Mouse (Mus musculus): ENCODE data around the gene Cog4. TPM values are rescaled to one million over a fixed set of nuclear protein-coding genes. Genes with fewer than 3 reads are reported as not detected.
A peak's percentile ranks its signal among the peaks of the same experiment; 100 is the strongest.

The Cog4 gene
- total RNA-seq, 2 experiments from 2014 or later: 60.3 to 64.2 TPM

DNA sequence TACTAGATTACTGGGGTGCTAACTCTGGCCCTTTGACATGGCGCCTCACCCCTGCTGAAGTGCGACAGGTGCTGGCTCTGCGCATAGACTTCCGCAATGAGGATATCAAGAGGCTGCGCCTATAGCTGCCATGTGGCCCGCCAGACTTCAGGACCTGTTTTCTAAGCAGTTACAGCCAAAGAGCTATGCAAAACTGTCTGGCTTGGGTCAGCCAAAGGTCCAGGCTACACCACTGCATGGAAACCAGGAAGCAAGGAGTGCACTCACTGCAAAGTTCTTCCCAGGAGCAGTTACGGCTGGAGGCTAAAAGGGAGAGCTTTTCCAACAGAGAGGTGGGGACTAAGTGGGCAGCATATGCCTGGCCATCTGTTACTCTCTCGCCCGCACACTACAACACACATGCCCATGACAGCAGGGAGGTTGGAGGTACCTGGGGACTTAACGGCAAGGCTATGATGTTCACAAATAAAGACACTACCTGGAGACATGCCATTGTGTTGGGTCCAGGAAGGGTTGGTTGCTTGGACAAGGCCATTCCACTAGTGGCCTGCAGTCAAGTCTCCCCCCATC, 35.4 kb downstream of the Cog4 start:
- intact Hi-C loops (cut with DNase I): no loop called here
- Histone ChIP-seq H3K4me3 (no peak overlapping the region), H3K27ac (no peak overlapping the region)
- DNase-seq: no peak
- no peak for TF ChIP-seq CTCF (IDR thresholded peaks at IDR 0.05)

DNA sequence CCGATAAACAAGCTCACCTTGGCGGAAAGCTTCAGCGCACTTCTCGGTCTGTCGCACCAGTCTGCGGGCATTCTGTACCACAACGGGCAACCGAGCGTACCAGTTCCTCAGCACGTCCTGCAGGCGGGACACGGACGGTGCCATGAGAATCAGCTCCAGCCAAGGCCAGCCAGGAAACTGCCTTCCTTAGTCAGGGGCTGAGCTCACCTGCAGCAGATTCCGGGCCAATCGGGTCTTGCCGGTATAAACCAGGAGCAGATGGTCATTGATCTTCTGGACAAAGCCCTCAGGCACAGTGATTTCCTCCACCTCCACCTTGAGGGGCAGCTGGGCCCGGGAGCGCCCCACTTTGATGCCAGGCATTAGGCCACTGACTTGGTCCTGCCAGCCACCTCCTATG, 37.4 kb downstream of the Cog4 start:
- intact Hi-C loops (cut with DNase I): no loop called here

GRCm38 (mm10) chr8:110886634-110887033, 40.2 kb downstream of the Cog4 start:
- TF ChIP-seq CTCF (IDR thresholded peaks at IDR 0.05): no peak
- H3K4me3 ChIP-seq: no peak overlapping the region
- no peak for DNase-seq
- intact Hi-C loops (cut with DNase I): no loop called here
- H3K27ac ChIP-seq: no peak overlapping the region

More for the DNA sequence above, 37.4 kb downstream of the Cog4 start:
- H3K27ac ChIP-seq: no peak overlapping the region
- no peak for DNase-seq
- no peak for TF ChIP-seq CTCF (IDR thresholded peaks at IDR 0.05)
- no peak overlapping the region for H3K4me3 ChIP-seq

GRCm38 (mm10) chr8:110887551-110887950, 41.2 kb downstream of the Cog4 start:
- TF ChIP-seq CTCF (IDR thresholded peaks at IDR 0.05): no peak
- no peak overlapping the region for H3K4me3 ChIP-seq
- intact Hi-C loops (cut with DNase I): no loop called here
- no peak overlapping the region for H3K27ac ChIP-seq
- DNase-seq: peak; percentile 46

GRCm38 (mm10) chr8:110888441-110888840, 42.0 kb downstream of the Cog4 start:
- Histone ChIP-seq H3K27ac (peak overlapping the region; percentile 46), H3K4me3 (no peak overlapping the region)
- TF ChIP-seq CTCF (IDR thresholded peaks at IDR 0.05): no peak
- DNase-seq: no peak
- intact Hi-C loops (cut with DNase I): no loop called here

DNA sequence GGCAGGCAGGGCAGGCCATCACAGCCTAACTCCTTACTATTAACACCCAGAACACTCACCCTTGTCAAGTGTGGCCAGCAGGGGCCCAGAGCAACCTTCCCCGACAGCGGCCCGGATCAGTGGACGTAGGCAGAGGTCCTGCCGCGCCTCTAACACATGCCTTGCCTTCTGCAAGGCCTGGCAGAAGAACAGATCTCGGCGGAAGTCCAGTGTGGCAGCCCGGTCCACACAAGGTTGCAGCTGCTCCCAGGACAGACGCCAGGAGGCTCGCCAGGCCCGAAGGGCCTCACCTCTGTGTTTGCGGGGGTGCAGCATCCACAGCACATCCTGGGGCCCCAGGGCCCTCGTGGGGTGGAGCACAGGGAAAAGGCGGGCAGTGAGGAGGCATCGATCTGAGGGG, 42.5 kb downstream of the Cog4 start:
- Histone ChIP-seq H3K27ac (peak overlapping the region; percentile 46), H3K4me3 (no peak overlapping the region)
- TF ChIP-seq CTCF (IDR thresholded peaks at IDR 0.05): peak; percentile 8; the same call in 1 of the 2 replicates
- intact Hi-C loops (cut with DNase I): no loop called here
- DNase-seq: peak; percentile 81

DNA sequence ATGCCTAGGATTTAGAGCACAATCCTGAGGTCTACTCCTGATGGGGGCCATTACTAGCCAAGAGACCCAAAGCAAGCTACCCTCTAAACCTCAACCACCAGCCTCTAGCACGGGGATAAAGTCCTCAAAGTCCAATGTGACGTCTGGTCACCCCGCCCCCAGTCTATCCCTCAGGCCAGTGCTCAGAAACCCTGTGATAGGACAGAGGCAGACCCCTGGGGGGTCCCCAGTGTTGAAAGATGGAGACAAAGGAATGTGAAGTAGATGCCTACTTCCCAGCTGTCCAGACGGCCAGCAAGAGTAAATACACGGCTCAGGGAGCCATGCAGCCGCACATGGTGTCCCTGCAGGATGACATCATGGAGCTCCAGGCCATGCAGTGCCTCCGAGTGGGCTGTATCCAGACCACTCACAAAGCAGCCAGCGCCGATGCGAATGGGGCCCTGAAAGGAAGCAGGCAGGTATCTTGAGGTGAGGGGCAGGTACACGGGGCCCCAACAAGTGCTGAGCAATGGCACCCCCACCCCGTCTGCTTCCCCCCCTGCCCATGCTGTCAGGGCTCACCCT, 43.6 kb downstream of the Cog4 start:
- no peak for DNase-seq
- Histone ChIP-seq H3K27ac (no peak overlapping the region), H3K4me3 (no peak overlapping the region)
- intact Hi-C loops (cut with DNase I): loop anchor here (10.0 kb wide), 1 partner anchor 185 kb away; no protein-coding TSS in a partner anchor
- TF ChIP-seq CTCF (IDR thresholded peaks at IDR 0.05): no peak

DNA sequence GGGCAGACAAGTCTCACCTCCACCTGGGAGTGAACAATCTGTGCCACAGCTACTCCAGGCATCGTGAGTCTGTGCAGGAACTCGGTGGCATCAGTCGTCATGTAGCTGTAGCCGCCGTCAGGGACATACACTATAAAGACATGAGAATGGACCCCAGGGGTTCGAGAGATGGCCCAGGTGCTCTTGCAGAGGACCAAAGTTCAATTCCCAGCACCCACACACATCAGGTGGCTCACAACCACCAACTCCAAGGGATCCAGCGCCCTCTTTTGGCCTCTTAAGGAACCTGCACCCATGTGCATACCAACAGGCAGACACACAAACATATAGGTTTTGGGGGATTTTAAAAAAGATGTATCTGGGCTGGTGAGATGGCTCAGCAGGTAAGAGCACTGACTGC, 45.6 kb downstream of the Cog4 start:
- no peak overlapping the region for H3K27ac ChIP-seq
- no peak overlapping the region for H3K4me3 ChIP-seq
- DNase-seq: no peak
- intact Hi-C loops (cut with DNase I): loop anchor here (10.0 kb wide), 1 partner anchor 183 kb away; no protein-coding TSS in a partner anchor
- TF ChIP-seq CTCF (IDR thresholded peaks at IDR 0.05): no peak

DNA sequence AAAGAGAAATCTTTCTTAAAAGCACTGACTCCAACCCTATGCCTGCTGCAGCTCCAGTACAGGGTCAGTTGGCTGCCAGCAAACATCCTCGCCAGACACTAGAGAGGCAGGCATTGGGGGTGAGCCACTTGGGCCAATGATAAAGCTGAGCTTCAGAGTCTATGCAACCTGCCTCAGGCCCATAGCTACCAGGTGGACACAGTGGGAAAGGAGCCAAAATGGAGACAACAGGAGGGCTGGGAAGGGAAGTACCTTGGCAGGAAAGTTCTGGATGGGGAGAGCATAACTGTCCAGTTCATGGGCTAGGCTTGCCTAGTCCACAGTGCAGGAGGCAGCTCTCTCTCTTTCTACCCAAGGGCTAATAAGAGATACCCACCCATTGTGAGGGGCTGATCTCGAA, 46.5 kb downstream of the Cog4 start:
- intact Hi-C loops (cut with DNase I): loop anchor here (10.0 kb wide), 1 partner anchor 182 kb away; no protein-coding TSS in a partner anchor
- no peak overlapping the region for H3K27ac ChIP-seq
- no peak for DNase-seq
- no peak for TF ChIP-seq CTCF (IDR thresholded peaks at IDR 0.05)
- H3K4me3 ChIP-seq: no peak overlapping the region

GRCm38 (mm10) chr8:110894851-110895250, 48.5 kb downstream of the Cog4 start:
- no peak for DNase-seq
- Histone ChIP-seq H3K27ac (no peak overlapping the region), H3K4me3 (no peak overlapping the region)
- TF ChIP-seq CTCF (IDR thresholded peaks at IDR 0.05): no peak
- intact Hi-C loops (cut with DNase I): loop anchor here (10.0 kb wide), 1 partner anchor 180 kb away; no protein-coding TSS in a partner anchor

- intact Hi-C loops (cut with DNase I): loop anchor here (10.0 kb wide), 1 partner anchor 180 kb away; no protein-coding TSS in a partner anchor
- DNase-seq: no peak
- no peak for TF ChIP-seq CTCF (IDR thresholded peaks at IDR 0.05)
- H3K4me3 ChIP-seq: no peak overlapping the region
- H3K27ac ChIP-seq: no peak overlapping the region
Observed at GRCm38 (mm10) chr8:110895254-110895653, 48.9 kb downstream of the Cog4 start.

DNA sequence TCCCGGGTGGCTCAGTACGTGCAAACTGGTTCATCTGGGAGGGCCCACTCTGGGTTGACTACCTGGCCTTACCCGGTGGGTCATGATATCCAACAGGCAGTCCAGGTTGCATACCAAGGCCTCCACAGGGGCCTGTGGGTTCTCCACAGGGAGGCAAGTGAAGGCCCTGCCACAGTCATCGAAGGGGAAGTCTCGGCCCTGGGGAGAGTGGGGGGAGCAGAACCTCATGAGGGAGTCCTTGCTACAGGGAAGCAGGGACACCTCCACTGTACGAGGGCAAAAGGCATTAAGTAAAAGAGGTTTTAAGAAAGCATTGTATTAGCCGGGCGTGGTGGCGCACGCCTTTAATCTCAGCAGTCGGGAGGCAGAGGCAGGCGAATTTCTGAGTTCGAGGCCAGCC, 49.4 kb downstream of the Cog4 start:
- no peak overlapping the region for H3K4me3 ChIP-seq
- intact Hi-C loops (cut with DNase I): loop anchor here (10.0 kb wide), 1 partner anchor 179 kb away; no protein-coding TSS in a partner anchor
- DNase-seq: no peak
- TF ChIP-seq CTCF (IDR thresholded peaks at IDR 0.05): no peak
- H3K27ac ChIP-seq: no peak overlapping the region

DNA sequence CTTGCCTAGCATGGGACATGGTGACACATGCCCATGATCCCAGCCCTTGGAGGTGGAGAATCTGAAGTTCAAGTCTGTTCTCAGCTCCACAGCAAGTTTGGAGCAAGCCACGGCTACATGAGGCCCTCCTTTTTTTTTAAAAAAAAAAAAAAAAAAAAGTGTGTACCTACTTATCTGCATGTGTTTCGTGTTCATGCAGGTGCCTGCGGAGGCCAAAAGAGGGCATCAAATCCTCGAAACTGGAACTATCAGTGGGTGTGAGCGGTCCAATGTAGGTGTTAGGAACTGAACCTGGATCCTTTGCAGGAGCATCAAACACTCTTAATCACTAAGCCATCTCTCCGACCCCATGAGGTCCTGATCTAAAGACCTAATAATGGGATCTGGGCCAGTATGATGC, 51.1 kb downstream of the Cog4 start:
- H3K27ac ChIP-seq: no peak overlapping the region
- DNase-seq: no peak
- intact Hi-C loops (cut with DNase I): loop anchor here (10.0 kb wide), 1 partner anchor 177 kb away; no protein-coding TSS in a partner anchor
- no peak for TF ChIP-seq CTCF (IDR thresholded peaks at IDR 0.05)
- H3K4me3 ChIP-seq: no peak overlapping the region

GRCm38 (mm10) chr8:110901056-110901455, 54.7 kb downstream of the Cog4 start:
- no peak for TF ChIP-seq CTCF (IDR thresholded peaks at IDR 0.05)
- DNase-seq: no peak
- Histone ChIP-seq H3K4me3 (no peak overlapping the region), H3K27ac (no peak overlapping the region)
- intact Hi-C loops (cut with DNase I): no loop called here
